Mouse (Mus musculus): Measurements from ENCODE around the gene Itgb4. TPM values are rescaled to one million over a fixed set of nuclear protein-coding genes. Genes with fewer than 3 reads are reported as not detected.

The Itgb4 gene
- total and polyA plus RNA-seq, 3 experiments = 2.6 to 3.1 (median 2.9) TPM

DNA sequence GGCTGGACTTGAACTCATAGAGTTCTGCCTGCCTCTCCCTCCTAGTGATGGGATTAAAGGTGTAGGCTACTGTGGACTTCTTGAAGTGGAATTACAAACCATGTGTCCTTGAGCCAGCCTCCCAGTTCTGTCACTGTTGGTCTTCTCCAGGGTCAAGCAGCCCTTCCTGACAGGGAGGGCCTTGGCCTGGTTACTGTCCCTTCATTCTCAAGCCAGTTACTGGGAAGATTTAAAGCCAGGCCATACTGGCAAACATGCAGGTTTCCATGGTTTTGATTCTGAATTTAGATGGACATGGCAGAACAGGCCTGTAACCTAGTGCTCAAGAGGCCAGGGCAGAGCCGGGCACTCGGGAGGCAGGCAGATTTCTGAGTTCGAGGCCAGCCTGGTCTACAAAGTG, 20.7 kb downstream of the Itgb4 start:
- TF ChIP-seq POLR2A (IDR thresholded peaks at IDR 0.05; ENCODE audit: insufficient read depth, low read depth, low read length) (no peak), CTCF (IDR thresholded peaks at IDR 0.05) (no peak), EP300 (IDR thresholded peaks at IDR 0.05; ENCODE audit: insufficient read depth, low read depth, low read length) (no peak)
- intact Hi-C loops (cut with DNase I) = no loop called here
- Histone ChIP-seq H3K4me3 (no peak overlapping the region), H3K79me2 (replicated peaks; ENCODE audit: control insufficient read depth, insufficient read depth, low read length) (no peaks in the 10 kb centered on the region), H3K27me3 (ENCODE audit: control insufficient read depth, insufficient read depth, low read length) (no peaks in the 10 kb centered on the region), H3K4me1 (ENCODE audit: control insufficient read depth, insufficient read depth, low read length) (no peaks in the 10 kb centered on the region), H3K27ac (no peak overlapping the region), H3K9ac (ENCODE audit: low read depth, low read length) (no peak overlapping the region), H3K36me3 (ENCODE audit: control insufficient read depth, insufficient read depth, low read length) (no peaks in the 10 kb centered on the region)
- no peak for DNase-seq
- 91% methylated on average over 3 of the region's 3 CpGs for WGBS

DNA sequence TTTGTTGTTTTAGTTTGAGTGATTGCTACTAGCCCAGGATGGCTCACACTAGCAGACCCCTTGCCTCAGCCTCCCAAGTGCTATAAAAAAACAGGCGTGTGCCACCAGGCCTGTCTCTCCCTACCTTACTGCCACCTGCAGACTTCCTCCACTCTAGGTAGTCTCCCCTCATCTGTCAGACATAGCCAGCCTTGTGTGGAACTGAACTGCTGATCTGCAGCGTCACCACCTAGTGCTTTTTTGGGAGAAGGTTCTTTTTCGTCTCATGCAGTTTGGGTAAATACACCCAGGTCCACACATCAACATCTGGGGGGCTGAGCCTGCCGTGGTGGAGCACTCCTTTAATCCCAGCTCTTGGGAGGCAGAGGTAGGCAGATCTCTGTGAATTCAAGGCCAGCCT, 22.5 kb downstream of the Itgb4 start:
- H3K9ac ChIP-seq (ENCODE audit: low read depth, low read length) = no peak overlapping the region
- 72% methylated on average over 4 of the region's 4 CpGs for WGBS
- DNase-seq = no peak
- H3K79me2 ChIP-seq (replicated peaks; ENCODE audit: control insufficient read depth, insufficient read depth, low read length) = no peaks in the 10 kb centered on the region
- H3K4me3 ChIP-seq = no peak overlapping the region
- intact Hi-C loops (cut with DNase I) = no loop called here
- H3K27ac ChIP-seq = no peak overlapping the region
- H3K4me1 ChIP-seq (ENCODE audit: control insufficient read depth, insufficient read depth, low read length) = no peaks in the 10 kb centered on the region
- H3K27me3 ChIP-seq (ENCODE audit: control insufficient read depth, insufficient read depth, low read length) = no peaks in the 10 kb centered on the region
- no peaks in the 10 kb centered on the region for H3K36me3 ChIP-seq (ENCODE audit: control insufficient read depth, insufficient read depth, low read length)
- TF ChIP-seq POLR2A (IDR thresholded peaks at IDR 0.05; ENCODE audit: insufficient read depth, low read depth, low read length) = no peak

GRCm38 (mm10) chr11:115997662-115998061, 23.2 kb downstream of the Itgb4 start:
- no peaks in the 10 kb centered on the region for H3K27me3 ChIP-seq (ENCODE audit: control insufficient read depth, insufficient read depth, low read length)
- no peaks in the 10 kb centered on the region for H3K4me1 ChIP-seq (ENCODE audit: control insufficient read depth, insufficient read depth, low read length)
- H3K79me2 ChIP-seq (replicated peaks; ENCODE audit: control insufficient read depth, insufficient read depth, low read length) = no peaks in the 10 kb centered on the region
- TF ChIP-seq EP300 (IDR thresholded peaks at IDR 0.05; ENCODE audit: insufficient read depth, low read depth, low read length) (no peak), CTCF (IDR thresholded peaks at IDR 0.05) (no peak), POLR2A (IDR thresholded peaks at IDR 0.05; ENCODE audit: insufficient read depth, low read depth, low read length) (no peak)
- WGBS = 65% methylated on average over 5 of the region's 5 CpGs
- H3K4me3 ChIP-seq = no peak overlapping the region
- no peak overlapping the region for H3K9ac ChIP-seq (ENCODE audit: low read depth, low read length)
- no peaks in the 10 kb centered on the region for H3K36me3 ChIP-seq (ENCODE audit: control insufficient read depth, insufficient read depth, low read length)
- intact Hi-C loops (cut with DNase I) = loop anchor here (2.0 kb wide), 1 partner anchor 59 kb away; no protein-coding TSS in a partner anchor
- DNase-seq = no peak
- H3K27ac ChIP-seq = no peak overlapping the region

DNA sequence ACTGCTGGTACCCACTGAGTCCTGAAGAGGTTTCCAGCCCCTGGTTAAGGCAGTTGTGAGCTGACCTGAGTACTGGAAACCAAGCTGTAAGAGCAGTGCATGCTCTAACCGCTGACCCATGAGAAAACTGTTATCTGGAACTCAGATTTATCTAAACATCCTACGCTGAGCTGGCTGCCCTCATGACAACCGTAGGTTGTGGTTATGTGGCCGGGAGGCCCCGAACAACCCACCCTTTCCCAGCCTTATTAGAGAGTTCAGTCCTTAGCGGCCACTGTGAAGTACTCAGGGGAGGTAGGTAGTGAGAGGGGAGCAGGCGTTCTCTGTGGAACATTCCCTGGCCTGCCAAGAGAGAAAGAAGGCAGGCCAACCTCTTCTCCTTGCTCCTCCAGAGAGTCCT, 24.5 kb downstream of the Itgb4 start:
- intact Hi-C loops (cut with DNase I) = loop anchor here (1.0 to 2.0 kb wide), 2 partner anchors 57 to 60 kb away; no protein-coding TSS in a partner anchor
- Histone ChIP-seq H3K36me3 (ENCODE audit: control insufficient read depth, insufficient read depth, low read length) (no peaks in the 10 kb centered on the region), H3K4me3 (no peak overlapping the region), H3K4me1 (ENCODE audit: control insufficient read depth, insufficient read depth, low read length) (no peaks in the 10 kb centered on the region), H3K79me2 (replicated peaks; ENCODE audit: control insufficient read depth, insufficient read depth, low read length) (no peaks in the 10 kb centered on the region), H3K27me3 (ENCODE audit: control insufficient read depth, insufficient read depth, low read length) (no peaks in the 10 kb centered on the region), H3K9ac (ENCODE audit: low read depth, low read length) (no peak overlapping the region), H3K27ac (no peak overlapping the region)
- WGBS = 46% methylated on average over 7 of the region's 7 CpGs
- no peak for DNase-seq
- TF ChIP-seq POLR2A (IDR thresholded peaks at IDR 0.05; ENCODE audit: insufficient read depth, low read depth, low read length) (no peak), CTCF (IDR thresholded peaks at IDR 0.05) (no peak), EP300 (IDR thresholded peaks at IDR 0.05; ENCODE audit: insufficient read depth, low read depth, low read length) (no peak)

DNA sequence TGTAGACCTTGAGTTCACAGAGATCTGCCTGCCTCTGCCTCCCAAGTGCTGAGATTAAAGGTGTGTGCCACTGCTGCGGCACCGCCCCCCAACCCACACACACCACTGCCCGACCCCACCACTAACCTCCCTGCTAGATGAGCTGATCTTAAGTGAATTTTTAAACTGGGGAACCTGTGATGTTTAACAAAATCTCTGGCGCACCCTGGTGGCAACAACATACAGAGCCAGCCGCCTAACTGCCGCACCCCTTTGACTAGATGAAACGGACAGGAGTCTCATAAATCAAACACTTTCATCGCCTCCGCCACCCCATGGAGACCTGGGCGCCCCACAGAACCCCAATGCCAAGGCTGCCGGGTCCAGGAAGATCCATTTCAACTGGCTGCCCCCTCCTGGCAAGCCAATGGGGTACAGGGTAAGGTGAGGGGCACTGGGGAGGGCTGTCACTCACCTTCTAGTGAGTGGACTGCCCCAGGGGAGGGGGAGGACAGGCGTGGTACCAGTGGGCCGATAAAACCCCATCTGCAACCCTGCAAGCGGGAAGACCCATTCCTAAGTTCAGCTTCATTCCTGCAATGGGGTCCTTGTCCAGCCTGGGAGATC, 25.1 kb downstream of the Itgb4 start:
- DNase-seq = peak; percentile 62 to 78
- intact Hi-C loops (cut with DNase I) = loop anchor here (1.0 to 2.0 kb wide), 2 partner anchors 57 to 61 kb away; no protein-coding TSS in a partner anchor
- no peak overlapping the region for H3K4me3 ChIP-seq
- H3K36me3 ChIP-seq (ENCODE audit: control insufficient read depth, insufficient read depth, low read length) = no peaks in the 10 kb centered on the region
- H3K4me1 ChIP-seq (ENCODE audit: control insufficient read depth, insufficient read depth, low read length) = no peaks in the 10 kb centered on the region
- TF ChIP-seq POLR2A (IDR thresholded peaks at IDR 0.05; ENCODE audit: insufficient read depth, low read depth, low read length) (no peak), CTCF (IDR thresholded peaks at IDR 0.05) (peak; percentile 78)
- H3K79me2 ChIP-seq (replicated peaks; ENCODE audit: control insufficient read depth, insufficient read depth, low read length) = no peaks in the 10 kb centered on the region
- WGBS = 13% methylated on average over 14 of the region's 14 CpGs
- H3K9ac ChIP-seq (ENCODE audit: low read depth, low read length) = 0 out of 2 replicates have a peak overlapping the region, but pooled peaks have one; percentile 20
- H3K27ac ChIP-seq = no peak overlapping the region
- H3K27me3 ChIP-seq (ENCODE audit: control insufficient read depth, insufficient read depth, low read length) = no peaks in the 10 kb centered on the region

DNA sequence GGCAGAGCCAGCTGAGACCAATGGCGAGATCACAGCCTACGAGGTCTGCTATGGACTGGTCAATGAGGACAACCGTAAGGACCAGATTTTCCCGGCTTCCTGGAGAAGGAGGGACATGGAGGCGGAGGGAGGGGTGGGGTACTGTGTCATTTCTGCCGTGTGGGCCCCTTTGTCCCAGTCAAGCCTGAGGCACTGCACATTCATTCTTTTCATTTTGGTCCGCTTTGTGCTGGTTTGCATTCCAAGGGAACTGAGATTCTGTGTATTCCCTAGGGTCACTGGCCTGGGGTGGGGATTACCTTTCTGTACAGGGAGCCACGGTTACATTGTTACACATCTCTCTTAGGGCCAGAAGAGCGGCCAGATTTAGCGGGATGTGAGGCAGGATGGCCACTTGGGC, 26.1 kb downstream of the Itgb4 start:
- no peaks in the 10 kb centered on the region for H3K36me3 ChIP-seq (ENCODE audit: control insufficient read depth, insufficient read depth, low read length)
- no peak overlapping the region for H3K9ac ChIP-seq (ENCODE audit: low read depth, low read length)
- no peak for DNase-seq
- no peak overlapping the region for H3K27ac ChIP-seq
- no peaks in the 10 kb centered on the region for H3K79me2 ChIP-seq (replicated peaks; ENCODE audit: control insufficient read depth, insufficient read depth, low read length)
- TF ChIP-seq CTCF (IDR thresholded peaks at IDR 0.05) = no peak
- no peak for TF ChIP-seq EP300 (IDR thresholded peaks at IDR 0.05; ENCODE audit: insufficient read depth, low read depth, low read length)
- TF ChIP-seq POLR2A (IDR thresholded peaks at IDR 0.05; ENCODE audit: insufficient read depth, low read depth, low read length) = no peak
- H3K27me3 ChIP-seq (ENCODE audit: control insufficient read depth, insufficient read depth, low read length) = no peaks in the 10 kb centered on the region
- H3K4me1 ChIP-seq (ENCODE audit: control insufficient read depth, insufficient read depth, low read length) = peaks cover 4% of the 10 kb centered on the region
- WGBS = 56% methylated on average over 10 of the region's 10 CpGs
- no peak overlapping the region for H3K4me3 ChIP-seq
- intact Hi-C loops (cut with DNase I) = no loop called here
